Mouse (Mus musculus) bone marrow macrophage, adult 2 months (primary cell): ENCODE data around the gene Asic2.

Experiments
- CTCF ChIP-seq: IDR thresholded peaks from 2 replicates; pipeline ENCODE4 v1.5.1; 2012; ENCODE audit warnings: low read depth, mild to moderate bottlenecking, low read length, moderate library complexity
- POLR2A ChIP-seq: IDR thresholded peaks from 2 replicates; pipeline ENCODE4 v1.6.1; 2012; ENCODE audit warnings: mild to moderate bottlenecking, low read depth, low read length, borderline replicate concordance

DNA sequence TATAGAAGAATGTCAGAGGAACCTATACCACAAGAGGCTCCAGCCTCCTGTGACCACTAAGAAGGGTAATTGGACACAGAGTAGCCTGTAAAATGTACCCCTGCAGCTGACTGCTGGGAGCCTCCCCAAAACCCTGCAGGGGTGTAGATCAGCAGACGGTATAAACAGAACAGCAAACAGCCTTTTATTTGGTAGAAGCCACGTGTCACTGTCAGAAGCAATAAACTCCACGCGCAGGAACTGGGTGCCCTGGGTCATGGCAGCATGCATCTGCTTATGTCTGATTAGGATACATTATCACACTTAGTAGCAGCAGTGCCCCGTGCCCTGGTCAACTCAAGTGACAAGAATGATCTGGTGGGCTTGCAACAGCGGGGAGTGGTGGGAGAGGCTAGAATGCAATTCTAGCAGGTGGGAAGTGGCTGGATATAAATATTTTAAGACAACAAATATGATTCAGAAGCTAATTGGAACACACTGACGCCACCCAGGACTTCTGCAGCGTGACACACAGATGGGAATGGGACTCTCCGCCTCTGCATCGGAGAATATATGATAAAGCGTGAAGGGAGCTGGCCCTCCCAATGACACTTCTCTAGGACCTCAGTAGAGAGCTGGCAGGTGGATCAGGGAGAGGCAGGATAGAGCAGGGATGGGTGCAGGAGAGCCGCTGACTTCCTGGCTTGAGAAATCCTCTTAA, 912.7 kb downstream of the Asic2 start:
- no peak for TF ChIP-seq CTCF
- no peak for TF ChIP-seq POLR2A
